Mouse (Mus musculus): ENCODE data around the gene Rnd3. TPM values are rescaled to one million over a fixed set of nuclear protein-coding genes. Genes with fewer than 3 reads are reported as not detected.

Gene Rnd3
- total RNA-seq, 2 experiments from 2014 or later, result 3.7 to 6.0 TPM

DNA sequence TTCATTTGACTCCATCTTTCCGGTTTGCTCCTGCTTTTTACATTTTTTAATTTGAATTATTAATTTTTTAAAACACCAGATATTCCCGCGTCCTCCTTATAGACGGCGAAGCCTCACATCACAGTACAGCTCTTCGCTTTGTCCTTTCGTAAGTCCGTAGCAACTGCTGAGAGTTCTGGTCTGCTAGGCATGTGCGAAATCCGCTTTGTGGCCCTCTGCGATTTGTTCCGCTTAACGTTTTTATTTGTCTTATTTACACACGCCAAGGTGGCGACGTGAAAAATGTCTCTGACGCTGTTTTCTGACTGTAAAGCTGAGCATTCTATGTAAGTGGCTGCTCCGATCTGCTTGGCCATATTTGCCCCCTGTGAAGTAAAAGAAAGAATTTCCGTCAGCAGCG is 16.7 kb downstream of the Rnd3 start:
- no peak for DNase-seq (ENCODE audit: low spot score)

DNA sequence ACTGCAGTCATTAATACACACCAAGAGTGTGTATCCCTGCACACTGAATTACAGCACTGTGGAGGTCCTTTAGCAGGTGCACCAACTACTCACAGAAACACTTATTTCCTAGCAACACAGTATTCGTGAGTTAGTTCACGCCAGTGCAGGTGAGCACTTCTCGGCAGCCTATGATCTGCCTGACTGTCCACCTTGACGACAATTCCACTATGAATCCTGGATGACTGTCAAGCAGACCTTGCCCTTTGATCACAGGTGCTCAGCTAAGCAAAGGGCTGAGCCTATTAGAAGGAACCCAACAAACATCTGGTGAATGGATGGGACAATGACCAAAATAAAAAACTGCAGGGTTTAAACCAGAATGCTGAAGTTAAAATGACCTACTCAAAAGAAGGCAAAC is 20.8 kb downstream of the Rnd3 start:
- no peak for DNase-seq (ENCODE audit: low spot score)

DNA sequence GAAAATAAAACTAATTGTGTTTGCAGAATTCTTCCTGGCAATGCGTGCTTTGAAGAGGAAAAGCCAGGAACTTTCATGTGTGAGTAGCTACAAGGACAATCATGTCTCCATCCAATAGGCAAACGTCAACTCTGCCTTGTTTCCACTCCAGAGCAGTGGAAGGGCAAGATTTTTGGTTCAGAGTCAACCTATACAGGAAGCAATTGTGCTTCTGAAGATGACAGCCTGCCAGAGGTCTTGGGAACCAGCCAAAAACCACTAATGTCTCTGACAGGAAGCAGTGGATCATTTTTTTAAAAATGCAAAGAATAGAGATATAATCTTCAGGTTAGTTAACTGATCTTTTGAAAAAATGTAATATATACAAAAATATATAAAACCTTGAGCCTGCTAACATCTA is 38.6 kb downstream of the Rnd3 start:
- no peak for DNase-seq (ENCODE audit: low spot score)

DNA sequence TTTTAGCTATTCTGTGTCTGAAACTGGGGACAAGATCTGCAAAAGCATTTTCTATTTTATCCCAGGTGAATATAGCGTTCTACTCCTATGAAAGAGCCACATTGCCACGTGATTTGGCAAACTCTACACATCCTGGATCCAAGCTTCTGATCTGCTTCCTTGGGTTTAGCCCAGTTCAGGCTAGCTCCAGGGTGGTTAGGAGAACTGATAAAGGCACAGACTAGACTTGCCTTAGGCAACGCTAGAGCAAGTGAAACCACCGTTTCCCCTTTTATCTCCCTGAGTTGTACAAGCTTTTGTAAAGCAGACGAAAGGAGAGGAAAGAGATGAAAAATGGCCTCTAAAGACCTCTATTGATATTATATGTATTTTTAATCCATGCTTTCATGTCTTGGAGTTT is 40.3 kb downstream of the Rnd3 start:
- DNase-seq (ENCODE audit: low spot score), result no peak

DNA sequence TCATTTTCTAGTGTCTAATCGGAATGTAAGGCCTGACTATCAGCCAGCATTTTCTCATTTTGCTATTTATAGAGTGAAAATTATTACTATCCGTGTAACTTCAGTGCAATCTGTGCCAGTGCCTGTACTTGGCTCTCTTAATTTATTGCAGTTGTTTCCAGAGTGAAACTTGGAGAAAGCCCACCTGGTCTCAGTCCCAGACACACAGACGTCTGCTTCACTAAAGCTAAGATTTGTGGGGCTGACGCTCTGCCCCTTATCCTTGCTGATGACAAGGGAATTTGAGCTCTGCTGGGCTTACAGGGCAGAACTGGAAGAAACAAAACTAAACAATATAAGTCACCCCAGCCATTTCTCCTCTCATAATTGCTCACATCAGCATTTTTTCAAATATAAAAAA is 47.7 kb downstream of the Rnd3 start:
- DNase-seq (ENCODE audit: low spot score), result peak; percentile 28

DNA sequence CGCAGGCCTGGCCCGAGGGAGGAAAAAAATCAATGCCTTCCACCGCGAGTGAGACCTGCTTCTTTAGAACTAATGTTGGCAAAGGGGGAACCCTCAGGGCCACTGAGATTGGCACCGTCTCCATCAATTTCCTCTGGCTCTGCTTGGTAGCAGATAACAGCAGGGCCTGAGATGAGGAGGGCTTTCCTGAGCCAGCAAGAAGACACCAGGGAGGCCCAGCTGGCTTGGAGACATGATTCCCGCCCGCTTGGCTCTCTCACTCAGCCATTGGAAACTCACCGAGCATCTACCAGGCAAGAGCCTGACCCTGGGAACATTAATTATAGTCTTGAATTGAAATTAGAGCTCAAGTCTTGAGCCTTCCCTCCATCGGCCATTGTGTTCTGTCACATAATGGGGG is 48.9 kb downstream of the Rnd3 start:
- DNase-seq (ENCODE audit: low spot score), result peak; percentile 38

DNA sequence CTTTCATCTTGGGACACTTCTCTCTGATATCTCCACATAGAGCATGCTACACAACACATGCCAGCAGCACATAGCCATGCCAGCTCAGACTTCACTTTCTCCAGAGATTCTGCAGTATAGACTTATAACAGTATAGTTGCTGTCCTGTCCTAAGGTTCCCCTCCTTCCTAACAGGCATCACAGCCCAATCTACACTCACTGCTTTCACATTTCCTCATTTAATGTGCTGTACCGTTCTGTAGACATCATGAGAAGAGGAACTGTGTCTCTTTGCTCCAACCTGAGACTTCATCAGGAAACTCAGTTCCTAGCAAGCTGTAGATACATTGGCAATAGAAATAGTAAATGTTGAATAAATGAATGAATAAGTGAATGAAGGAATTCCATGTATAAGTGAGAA is 49.7 kb downstream of the Rnd3 start:
- no peak for DNase-seq (ENCODE audit: low spot score)

DNA sequence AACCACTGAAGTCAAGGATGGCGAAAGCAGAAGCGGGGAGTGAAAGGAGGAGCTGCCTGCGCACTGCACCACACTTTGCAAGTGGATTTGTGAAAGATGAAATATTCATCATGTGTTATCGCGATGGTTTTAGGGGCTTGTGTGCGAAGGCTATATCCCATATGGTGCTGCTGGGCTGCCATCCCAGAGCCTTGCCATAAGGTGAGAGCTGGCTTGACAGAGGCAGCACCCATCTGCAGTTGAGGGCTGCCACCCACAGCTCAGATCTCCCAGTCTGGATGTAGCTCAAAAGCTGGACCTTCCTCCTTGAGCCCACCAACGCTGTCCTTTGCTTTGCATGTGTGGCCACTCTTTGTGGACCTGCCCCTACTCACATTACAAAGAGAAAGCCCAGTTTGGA is 58.2 kb downstream of the Rnd3 start:
- no peak for DNase-seq (ENCODE audit: low spot score)

DNA sequence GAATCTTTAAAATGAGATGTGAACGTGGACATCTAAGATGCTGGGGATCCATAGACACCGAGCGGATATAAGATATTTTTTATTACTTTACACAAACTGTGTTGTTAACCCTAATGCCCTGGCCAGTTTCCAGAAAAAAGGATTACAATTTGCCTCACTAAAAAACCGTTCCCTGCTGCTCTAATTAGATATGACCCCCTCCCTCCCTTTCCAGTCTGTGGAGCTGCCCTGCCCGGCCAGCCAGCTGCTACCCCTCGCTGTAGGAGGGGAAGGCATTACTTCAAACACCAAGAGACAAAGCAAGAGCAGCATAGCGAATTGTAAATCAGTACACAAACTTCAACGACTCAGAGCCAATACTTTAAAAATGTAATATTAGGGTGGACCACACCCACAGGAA is 58.9 kb downstream of the Rnd3 start:
- no peak for DNase-seq (ENCODE audit: low spot score)

DNA sequence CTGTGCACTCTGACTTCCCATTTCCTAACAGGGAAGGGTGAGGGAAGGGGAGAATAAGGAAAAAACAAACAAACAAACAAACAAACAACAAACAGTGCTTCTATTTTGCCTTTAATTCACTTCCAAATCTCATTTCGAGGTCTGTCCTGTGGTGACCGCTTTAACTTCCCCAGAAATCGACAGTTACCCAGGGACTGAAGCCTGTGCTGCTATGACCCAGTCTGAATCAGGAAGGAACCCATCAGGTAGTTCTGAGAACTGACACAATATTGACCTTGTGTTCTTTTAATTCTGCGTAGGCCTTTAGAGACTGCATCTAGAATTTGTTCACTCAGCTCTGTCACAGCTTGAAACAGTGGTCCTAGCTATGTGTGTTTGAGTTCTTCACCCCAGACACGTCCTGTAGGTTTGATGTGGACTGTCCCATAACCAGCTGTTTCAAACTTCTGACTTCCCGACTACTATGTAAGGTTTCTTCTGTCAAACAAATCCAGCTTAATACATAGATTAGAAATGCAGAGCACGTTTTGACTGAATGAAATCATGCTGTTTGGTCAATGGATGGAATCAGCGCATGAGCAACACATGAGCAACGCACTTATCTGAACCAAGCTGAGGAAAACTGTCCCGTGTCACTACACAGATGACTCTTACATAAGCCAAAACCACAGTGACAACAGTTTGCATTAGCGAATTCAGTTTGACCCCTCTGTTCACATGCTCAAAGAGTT is 59.9 kb downstream of the Rnd3 start:
- no peak for DNase-seq (ENCODE audit: low spot score)

DNA sequence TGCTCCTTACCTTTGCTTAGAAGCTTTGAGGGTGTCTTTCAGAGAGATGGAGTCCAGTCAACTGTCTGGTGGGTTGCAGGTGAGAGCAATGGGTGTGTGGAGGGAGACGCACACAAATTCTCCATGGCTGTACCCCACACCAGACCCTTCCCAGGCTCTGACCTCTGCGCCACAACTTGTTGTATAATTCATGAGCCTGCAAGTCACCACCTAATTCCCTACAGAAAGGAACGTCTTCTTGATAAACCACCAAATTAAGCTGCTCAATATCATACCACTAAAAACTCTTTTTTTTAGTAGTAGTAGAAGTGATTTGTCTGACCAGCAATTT is 60.8 kb downstream of the Rnd3 start:
- no peak for DNase-seq (ENCODE audit: low spot score)

DNA sequence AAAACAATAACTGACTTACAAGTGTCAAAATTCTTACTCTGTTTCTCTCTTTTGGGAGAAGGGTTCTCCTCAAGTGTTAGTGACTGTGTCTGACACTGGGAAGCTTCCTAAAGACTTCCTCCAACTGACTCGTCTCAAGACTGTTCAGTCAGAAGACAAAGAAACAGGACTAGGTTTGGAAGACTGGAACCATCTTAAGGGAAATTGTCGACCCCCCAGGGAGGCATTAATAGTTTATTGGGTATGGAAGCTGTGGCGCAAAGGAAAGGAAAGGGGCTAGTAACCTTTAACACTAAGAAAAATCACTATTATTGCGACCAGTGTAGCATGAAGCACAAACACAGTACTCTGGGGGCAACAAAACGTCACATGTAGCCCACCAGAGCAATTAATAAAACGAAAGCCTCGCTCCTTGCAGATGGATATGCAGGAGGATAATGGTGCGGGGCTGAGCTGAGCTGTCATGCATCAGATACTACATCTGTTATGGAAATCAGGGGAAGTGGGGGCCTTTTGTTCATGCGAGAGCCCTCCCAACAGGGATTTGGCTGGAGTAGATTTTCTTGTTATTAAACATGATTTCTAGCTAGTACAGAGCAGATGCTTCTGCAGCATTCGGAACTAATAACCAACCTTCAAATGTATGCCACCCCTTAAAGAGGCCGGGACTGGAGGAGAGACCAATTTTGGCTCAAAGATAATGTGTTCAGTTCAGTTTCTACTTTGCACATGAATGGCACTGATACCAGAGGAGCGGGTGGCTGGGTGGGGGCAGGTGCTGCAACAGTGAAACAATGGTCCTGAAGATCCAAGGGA is 61.4 kb downstream of the Rnd3 start:
- no peak for DNase-seq (ENCODE audit: low spot score)

DNA sequence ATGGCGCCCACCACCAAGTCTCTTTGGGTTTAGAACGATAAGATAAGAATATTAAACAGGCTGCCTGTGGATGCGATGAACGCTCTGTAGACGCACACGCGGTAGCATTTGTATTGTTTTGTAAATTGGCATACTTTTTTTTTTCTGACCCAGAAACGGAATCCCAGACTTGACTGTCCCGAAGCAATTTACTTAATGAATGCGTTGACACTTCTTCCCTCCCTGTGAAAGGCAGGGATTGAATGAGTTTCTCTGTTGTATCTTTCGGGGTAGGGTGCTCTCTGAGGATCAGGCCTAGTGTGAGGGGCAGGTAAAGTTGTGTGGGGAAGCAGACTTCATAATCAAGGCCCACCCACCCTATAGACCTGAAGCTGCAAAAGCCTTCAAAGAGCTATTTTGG is 63.8 kb downstream of the Rnd3 start:
- no peak for DNase-seq (ENCODE audit: low spot score)

DNA sequence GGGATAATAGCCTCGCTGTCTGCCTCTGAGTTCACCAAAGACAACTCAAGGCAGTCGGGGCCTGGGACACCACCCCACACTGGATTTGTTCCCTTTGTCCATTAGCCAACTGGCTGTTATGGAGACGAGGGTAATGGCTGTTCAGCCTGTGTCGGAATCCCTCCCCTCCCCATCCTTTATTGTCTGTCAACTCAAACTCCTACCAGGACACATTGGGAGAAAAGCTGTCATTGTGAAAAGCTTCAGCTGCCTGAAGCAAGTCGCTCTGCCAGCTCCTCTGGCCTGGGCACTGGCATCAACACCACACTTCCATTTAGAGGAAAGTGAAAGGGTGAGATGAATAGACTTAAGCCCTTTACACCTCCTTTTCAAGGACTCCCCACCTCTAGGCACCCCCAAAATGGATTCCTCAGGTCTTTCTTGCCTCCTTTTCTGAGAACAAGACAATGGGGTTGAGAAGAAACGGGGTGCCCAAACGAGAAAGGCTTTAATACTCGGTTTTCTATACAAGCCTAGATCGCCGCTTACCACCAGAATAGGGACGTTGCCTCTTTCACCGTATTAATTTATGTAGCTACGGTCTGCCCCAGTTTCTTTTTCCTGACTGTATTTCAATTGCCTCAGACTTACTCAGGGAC is 66.1 kb downstream of the Rnd3 start:
- DNase-seq (ENCODE audit: low spot score), result no peak

Measured in gastrocnemius, adult 18-20 months (tissue).